Mouse (Mus musculus) hindbrain, embryonic 11.5 days (tissue): ENCODE measurements around the gene Rxfp1. TPM values are rescaled to one million over a fixed set of nuclear protein-coding genes. Genes with fewer than 3 reads are reported as not detected.

Source experiments
- ATAC-seq: fragments of 200-750 bp; cut with Nextera tagmentation; 2 replicates; pipeline ENCODE4 v1.8.0; 2017; ENCODE audit warnings: mild to moderate bottlenecking, moderate TSS enrichment, moderate library complexity; ENCODE audit not compliant: low FRiP score
- DNase-seq: peaks from one replicate; pipeline ENCODE4 v3.0.0-alpha.2; 2015; ENCODE audit warnings: low spot score
- H3K27ac ChIP-seq: fragments of 300-500 bp; sonication (generic); 2 replicates; pipeline ENCODE4 v1.5.1; 2014; ENCODE audit warnings: mild to moderate bottlenecking, low read depth, low read length
- H3K27me3 ChIP-seq: fragments of 300-500 bp; sonication (generic); 2 replicates; pipeline ENCODE4 v1.6.1; 2014; ENCODE audit warnings: mild to moderate bottlenecking, low read length, moderate library complexity, mixed read lengths; ENCODE audit not compliant: control insufficient read depth, insufficient read depth
- H3K36me3 ChIP-seq: fragments of 300-500 bp; sonication (generic); 2 replicates; pipeline ENCODE4 v1.6.1; 2014; ENCODE audit warnings: mild to moderate bottlenecking, low read length, moderate library complexity, mixed read lengths; ENCODE audit not compliant: control insufficient read depth, insufficient read depth
- H3K4me1 ChIP-seq: fragments of 300-500 bp; sonication (generic); replicated peaks from 2 replicates; pipeline ENCODE4 v1.6.1; 2014; ENCODE audit warnings: low read length, mixed read lengths; ENCODE audit not compliant: control insufficient read depth, insufficient read depth
- H3K4me2 ChIP-seq: fragments of 300-500 bp; sonication (generic); replicated peaks from 2 replicates; pipeline ENCODE4 v1.6.1; 2014; ENCODE audit warnings: mild to moderate bottlenecking, low read depth, low read length
- H3K4me3 ChIP-seq: fragments of 300-500 bp; sonication (generic); 2 replicates; pipeline ENCODE4 v1.5.1; 2014; ENCODE audit warnings: low read depth, low read length
- H3K9ac ChIP-seq: fragments of 300-500 bp; sonication (generic); 2 replicates; pipeline ENCODE4 v1.6.1; 2014; ENCODE audit warnings: low read depth, low read length
- H3K9me3 ChIP-seq: fragments of 300-500 bp; sonication (generic); 2 replicates; pipeline ENCODE4 v1.6.1; 2016; ENCODE audit warnings: low read length; ENCODE audit not compliant: control insufficient read depth
- WGBS: fragments of 180-500 bp; shearing (Covaris S2); extraction: QIAGEN DNeasy Blood & Tissue Kit; methylation state at CpG from one replicate; pipeline ENCODE4 v1.1.7; 2014; 5-methylcytosine and 5-hydroxymethylcytosine counted together
- polyA plus RNA-seq: library from polyadenylated mRNA; unstranded; fragments of >200 nt; fragmentation: Nextera tagmentation; extraction: Ambion mirVana; gene quantifications from 2 replicates; pipeline ENCODE4 v1.2.1, GENCODE M21; 2014

Gene Rxfp1
- polyA plus RNA-seq, 1 experiment from 2014 or later = not detected

DNA sequence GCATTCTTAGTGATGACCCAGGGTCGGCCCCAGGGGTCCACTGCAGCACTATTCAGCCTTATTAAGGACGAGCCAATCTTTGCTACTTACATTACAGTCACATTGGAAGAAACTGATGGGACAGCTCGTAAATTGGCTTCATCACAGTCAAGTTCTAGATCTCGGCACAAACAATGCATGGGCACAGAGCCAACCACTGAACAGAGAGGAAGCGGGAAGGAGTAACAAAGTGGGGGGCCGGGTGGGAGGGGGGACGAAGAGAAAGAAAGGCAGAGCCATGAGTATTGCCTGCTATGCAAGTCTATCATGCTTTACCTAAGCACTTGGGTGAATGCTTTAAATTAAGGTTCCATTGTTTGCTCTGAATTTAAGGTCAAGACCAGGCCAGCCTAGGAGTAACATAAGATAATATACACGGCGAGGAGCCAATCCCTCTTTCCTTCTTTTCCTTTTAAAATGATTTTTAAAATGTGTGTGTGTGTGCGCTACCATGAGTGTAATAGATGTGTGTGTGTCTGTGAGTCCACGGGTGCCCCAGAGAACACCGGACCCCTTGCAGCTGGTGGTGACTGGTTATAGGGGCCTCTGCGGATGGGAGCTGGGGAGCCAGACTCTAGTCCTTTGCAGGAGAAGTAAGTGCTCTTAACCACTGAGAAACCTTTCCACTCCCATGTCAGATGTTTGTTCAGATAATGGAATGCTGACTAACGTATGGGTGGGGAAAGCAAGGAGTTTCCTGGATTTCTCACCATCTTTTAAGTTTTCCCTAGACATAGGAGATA, 55.1 kb downstream of the Rxfp1 start:
- Histone ChIP-seq H3K36me3 (no peaks in the 10 kb centered on the region), H3K4me3 (no peak overlapping the region), H3K27me3 (no peaks in the 10 kb centered on the region), H3K9me3 (no peaks in the 10 kb centered on the region), H3K9ac (no peak overlapping the region), H3K27ac (0 out of 2 replicates have a peak overlapping the region, but pooled peaks have one; percentile 10), H3K4me2 (no peak overlapping the region), H3K4me1 (no peaks in the 10 kb centered on the region)
- ATAC-seq = no peak
- 63% methylated on average over 14 of the region's 14 CpGs for WGBS
- DNase-seq = no peak

DNA sequence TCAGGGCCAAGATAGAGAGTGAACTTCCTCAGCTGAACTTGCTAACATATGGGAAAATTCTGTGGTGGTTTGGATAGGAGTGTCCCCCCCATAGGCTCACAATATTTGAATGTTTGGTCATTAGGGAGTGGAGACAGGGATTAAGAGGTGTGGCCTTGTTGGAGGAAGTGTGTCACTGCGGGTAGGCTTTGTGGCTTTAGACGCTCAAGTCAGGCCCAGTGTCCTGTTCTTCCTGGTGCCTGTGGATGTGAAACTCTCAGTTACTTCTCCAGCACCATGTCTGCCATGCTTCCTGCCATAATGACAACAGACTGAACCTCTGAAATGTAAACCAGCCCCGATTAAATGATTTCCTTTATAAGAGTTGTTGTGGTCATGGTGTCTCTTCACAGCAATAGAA, 61.3 kb downstream of the Rxfp1 start:
- H3K36me3 ChIP-seq = no peaks in the 10 kb centered on the region
- ATAC-seq = no peak

GRCm38 (mm10) chr3:79674641-79675040, 63.0 kb downstream of the Rxfp1 start:
- 81% methylated on average over 5 of the region's 5 CpGs for WGBS
- no peaks in the 10 kb centered on the region for H3K4me1 ChIP-seq
- no peak overlapping the region for H3K9ac ChIP-seq
- ATAC-seq (no peak), DNase-seq (no peak)
- H3K4me2 ChIP-seq = no peak overlapping the region
- H3K36me3 ChIP-seq = no peaks in the 10 kb centered on the region
- H3K27ac ChIP-seq = no peak overlapping the region
- no peaks in the 10 kb centered on the region for H3K9me3 ChIP-seq
- H3K27me3 ChIP-seq = no peaks in the 10 kb centered on the region
- no peak overlapping the region for H3K4me3 ChIP-seq

More for the DNA sequence above, 61.3 kb downstream of the Rxfp1 start:
- Histone ChIP-seq H3K4me2 (no peak overlapping the region), H3K9me3 (no peaks in the 10 kb centered on the region), H3K27me3 (no peaks in the 10 kb centered on the region), H3K27ac (no peak overlapping the region), H3K9ac (no peak overlapping the region), H3K4me3 (no peak overlapping the region), H3K4me1 (no peaks in the 10 kb centered on the region)
- 89% methylated on average over 3 of the region's 3 CpGs for WGBS
- DNase-seq = no peak

GRCm38 (mm10) chr3:79673082-79673481, 64.6 kb downstream of the Rxfp1 start:
- ATAC-seq (no peak), DNase-seq (peak; percentile 85)
- 20% methylated on average over 4 of the region's 4 CpGs for WGBS
- no peaks in the 10 kb centered on the region for H3K36me3 ChIP-seq
- H3K27ac ChIP-seq = no peak overlapping the region
- no peak overlapping the region for H3K4me2 ChIP-seq
- no peaks in the 10 kb centered on the region for H3K9me3 ChIP-seq
- no peaks in the 10 kb centered on the region for H3K4me1 ChIP-seq
- no peak overlapping the region for H3K9ac ChIP-seq
- H3K4me3 ChIP-seq = no peak overlapping the region
- H3K27me3 ChIP-seq = no peaks in the 10 kb centered on the region

DNA sequence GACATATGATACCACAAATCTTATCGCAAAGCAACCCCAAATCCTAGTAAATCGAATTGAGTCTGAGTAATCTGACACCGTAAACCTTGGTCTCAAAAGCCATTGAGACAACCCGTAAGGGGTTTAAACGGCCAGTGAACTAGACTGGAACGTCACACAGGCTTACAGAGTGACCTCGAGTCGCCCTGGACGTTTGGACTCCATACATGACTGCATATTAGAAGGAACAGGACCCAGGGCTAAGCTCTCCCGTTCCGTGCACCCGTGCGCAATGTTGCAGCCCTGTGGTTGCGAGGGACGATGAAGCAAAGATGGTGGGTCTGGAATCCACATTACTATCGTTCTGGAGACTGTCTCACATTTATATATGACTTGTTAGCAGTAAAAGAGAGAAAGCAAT, 65.5 kb downstream of the Rxfp1 start:
- DNase-seq = no peak

GRCm38 (mm10) chr3:79670556-79670955, 67.1 kb downstream of the Rxfp1 start:
- ATAC-seq (no peak), DNase-seq (no peak)
- no peak overlapping the region for H3K4me2 ChIP-seq
- H3K4me3 ChIP-seq = no peak overlapping the region
- no peaks in the 10 kb centered on the region for H3K27me3 ChIP-seq
- H3K4me1 ChIP-seq = no peaks in the 10 kb centered on the region
- no peak overlapping the region for H3K9ac ChIP-seq
- no peaks in the 10 kb centered on the region for H3K9me3 ChIP-seq
- WGBS = 88% methylated on average over 7 of the region's 7 CpGs
- H3K27ac ChIP-seq = no peak overlapping the region
- H3K36me3 ChIP-seq = no peaks in the 10 kb centered on the region

More for the DNA sequence above, 65.5 kb downstream of the Rxfp1 start:
- H3K27me3 ChIP-seq = no peaks in the 10 kb centered on the region
- H3K4me1 ChIP-seq = no peaks in the 10 kb centered on the region
- H3K4me2 ChIP-seq = no peak overlapping the region
- 83% methylated on average over 16 of the region's 16 CpGs for WGBS
- H3K9ac ChIP-seq = no peak overlapping the region
- H3K27ac ChIP-seq = no peak overlapping the region
- no peaks in the 10 kb centered on the region for H3K36me3 ChIP-seq
- H3K9me3 ChIP-seq = no peaks in the 10 kb centered on the region
- H3K4me3 ChIP-seq = no peak overlapping the region
- no peak for ATAC-seq

- WGBS = 43% methylated on average over 9 of the region's 9 CpGs
- Histone ChIP-seq H3K9ac (no peak overlapping the region), H3K4me3 (no peak overlapping the region), H3K27ac (no peak overlapping the region), H3K4me1 (no peaks in the 10 kb centered on the region), H3K9me3 (no peaks in the 10 kb centered on the region), H3K36me3 (no peaks in the 10 kb centered on the region), H3K4me2 (no peak overlapping the region), H3K27me3 (no peaks in the 10 kb centered on the region)
- peak; percentile 45; the same call in 1 of the 2 replicates for ATAC-seq
- peak; percentile 79 for DNase-seq
Measured at GRCm38 (mm10) chr3:79664787-79665408, 72.8 kb downstream of the Rxfp1 start.

- Histone ChIP-seq H3K4me2 (no peak overlapping the region), H3K36me3 (no peaks in the 10 kb centered on the region), H3K9ac (no peak overlapping the region), H3K4me3 (no peak overlapping the region), H3K4me1 (no peaks in the 10 kb centered on the region), H3K9me3 (no peaks in the 10 kb centered on the region), H3K27me3 (no peaks in the 10 kb centered on the region), H3K27ac (no peak overlapping the region)
- 70% methylated on average over 5 of the region's 5 CpGs for WGBS
- no peak for ATAC-seq
- no peak for DNase-seq
Measured at GRCm38 (mm10) chr3:79656682-79657081, 81.0 kb downstream of the Rxfp1 start.

- Histone ChIP-seq H3K9ac (no peak overlapping the region), H3K4me1 (no peaks in the 10 kb centered on the region), H3K36me3 (no peaks in the 10 kb centered on the region), H3K4me3 (no peak overlapping the region), H3K9me3 (no peaks in the 10 kb centered on the region), H3K4me2 (no peak overlapping the region), H3K27me3 (no peaks in the 10 kb centered on the region), H3K27ac (no peak overlapping the region)
- DNase-seq (no peak), ATAC-seq (no peak)
- 92% methylated on average over 6 of the region's 6 CpGs for WGBS
Measured at GRCm38 (mm10) chr3:79652129-79652528, 85.6 kb downstream of the Rxfp1 start.
